Mouse (Mus musculus): ENCODE results near the gene Cpa2.

DNA sequence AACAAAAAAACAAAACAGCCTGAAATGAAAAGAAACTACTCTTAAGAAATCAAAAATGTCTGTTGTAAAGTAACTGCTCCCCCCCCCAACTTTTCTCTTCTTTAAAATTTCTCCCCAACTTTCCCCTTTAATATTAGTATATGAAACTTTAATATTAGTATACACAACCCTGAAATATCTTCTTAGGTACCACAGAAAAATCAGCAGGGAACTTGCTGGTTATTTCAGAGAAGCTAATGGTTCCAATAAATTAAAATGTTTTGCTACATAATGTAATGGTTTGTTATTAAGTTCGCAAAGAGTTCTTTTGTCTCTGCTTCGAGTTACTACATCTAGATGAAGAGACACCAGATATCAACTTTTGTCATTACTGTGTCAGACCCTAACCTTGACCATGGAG, 32.6 kb upstream of the Cpa2 start:
- TF ChIP-seq CTCF (IDR thresholded peaks at IDR 0.05; ENCODE audit: low read depth, low read length) (no peak), GATA1 (IDR thresholded peaks at IDR 0.05; ENCODE audit: borderline replicate concordance, low read length) (no peak), TAL1 (conservative IDR thresholded peaks at IDR 0.05; ENCODE audit: low read depth, low read length) (no peak), POLR2AphosphoS5 (IDR thresholded peaks at IDR 0.05; ENCODE audit: insufficient replicate concordance, low read depth, low read length) (no peak), GATA2 (IDR thresholded peaks at IDR 0.05; ENCODE audit: borderline replicate concordance, low read depth, low read length) (no peak)
